Mouse (Mus musculus): ENCODE measurements around the gene Lgsn. TPM values are rescaled to one million over a fixed set of nuclear protein-coding genes. Genes with fewer than 3 reads are reported as not detected.

Gene Lgsn
- polyA plus RNA-seq, 1 experiment from 2014 or later = not detected

DNA sequence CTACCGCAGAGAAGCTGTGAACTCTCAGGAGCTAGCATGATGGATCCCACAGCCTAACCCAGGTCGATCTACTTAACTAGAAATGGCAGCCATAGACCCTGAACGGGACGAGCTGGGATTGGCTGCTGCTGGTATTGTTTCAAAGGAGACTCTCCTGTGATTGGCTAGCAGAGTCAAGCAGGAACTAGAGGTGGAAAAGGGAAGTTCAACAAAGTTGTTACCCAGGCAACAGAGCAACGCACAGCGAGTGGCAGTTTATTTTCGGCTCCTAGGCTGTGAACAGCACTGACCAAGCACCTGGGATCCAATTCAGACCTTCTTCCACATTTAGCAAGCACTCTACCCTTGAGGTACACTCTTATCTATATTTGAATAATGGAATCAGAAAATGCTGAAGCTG, 46.4 kb downstream of the Lgsn start, which contains the start of the genes 4931428L18Rik and Pih1d3:
TSS of gene 4931428L18Rik (minus strand) at position 121 of the 400 bp plus-strand sequence.
TSS of gene Pih1d3 (plus strand) at position 275 of the 400 bp plus-strand sequence.
- 77% methylated on average over 7 of the region's 7 CpGs for WGBS
- no peaks in the 10 kb centered on the region for H3K36me3 ChIP-seq
- no peaks in the 10 kb centered on the region for H3K4me1 ChIP-seq (replicated peaks)
- H3K27ac ChIP-seq = no peak within 1 kb of the TSS
- no peak within 1 kb of the TSS for H3K4me2 ChIP-seq (replicated peaks)
- H3K27me3 ChIP-seq (replicated peaks) = no peaks in the 10 kb centered on the region
- H3K4me3 ChIP-seq (replicated peaks) = no peak within 1 kb of the TSS
- no peak within 1 kb of the TSS for H3K9ac ChIP-seq
- no peaks in the 10 kb centered on the region for H3K9me3 ChIP-seq
- ATAC-seq = no peak

- no peak overlapping the region for H3K4me2 ChIP-seq (replicated peaks)
- no peak overlapping the region for H3K4me3 ChIP-seq (replicated peaks)
- no peak for ATAC-seq
- no peak overlapping the region for H3K27ac ChIP-seq
- no peaks in the 10 kb centered on the region for H3K36me3 ChIP-seq
- no peaks in the 10 kb centered on the region for H3K4me1 ChIP-seq (replicated peaks)
- no peak overlapping the region for H3K9ac ChIP-seq
- H3K27me3 ChIP-seq (replicated peaks) = no peaks in the 10 kb centered on the region
- H3K9me3 ChIP-seq = no peaks in the 10 kb centered on the region
These were observed 57.3 kb downstream of the Lgsn start for GRCm38 (mm10) chr1:31233319-31234036.

Other genes with a start within 250 kb of the Lgsn start
- gene AC153137.1, start 198.4 kb upstream of the Lgsn start, polyA plus RNA-seq (2015; fragmentation: Nextera tagmentation; extraction: Ambion mirVana) = not detected in 2 replicates
- gene 4931428L18Rik, start 46.3 kb downstream of the Lgsn start, polyA plus RNA-seq (2015; fragmentation: Nextera tagmentation; extraction: Ambion mirVana) = not detected in 2 replicates
- not detected in 2 replicates for gene Pih1d3, start 46.4 kb downstream of the Lgsn start, polyA plus RNA-seq (2015; fragmentation: Nextera tagmentation; extraction: Ambion mirVana)

All from intestine, embryonic 15.5 days (tissue).